Mouse (Mus musculus): Measurements from ENCODE around the gene Gfod1. TPM values are rescaled to one million over a fixed set of nuclear protein-coding genes. Genes with fewer than 3 reads are reported as not detected.

The Gfod1 gene
- polyA plus RNA-seq, 1 experiment from 2014 or later = 0.46 TPM

Other genes starting within 250 kb of the Gfod1 start
- 9.1 to 16.9 TPM (median 10.5 TPM) in 3 replicates for gene Tbc1d7, start 132.7 kb downstream of the Gfod1 start, polyA plus RNA-seq (2018)
- gene Sirt5, start 61.3 kb upstream of the Gfod1 start, polyA plus RNA-seq (2018) = 4.2 to 6.8 TPM (median 4.5 TPM) in 3 replicates
- gene Nol7, start 94.2 kb upstream of the Gfod1 start, polyA plus RNA-seq (2018) = 65.3 to 94.3 TPM (median 93.9 TPM) in 3 replicates
- gene Ranbp9, start 177.1 kb upstream of the Gfod1 start, polyA plus RNA-seq (2018) = 44.6 to 53.4 TPM (median 47.4 TPM) in 3 replicates

Data from macrophage (primary cell).